Mouse (Mus musculus) naive thymus-derived CD4-positive, alpha-beta T cell, adult 5 months (primary cell): ENCODE measurements around the gene Olfr1385. TPM values are rescaled to one million over a fixed set of nuclear protein-coding genes. Genes with fewer than 3 reads are reported as not detected.

ENCODE experiments used
- polyA plus RNA-seq: library from polyadenylated mRNA; unstranded; fragments of 100-300 nt; shearing (Covaris generic); gene quantifications from one replicate; pipeline ENCODE4 v1.2.1, GENCODE M21; 2017

Gene Olfr1385
- 0.20 TPM for polyA plus RNA-seq

DNA sequence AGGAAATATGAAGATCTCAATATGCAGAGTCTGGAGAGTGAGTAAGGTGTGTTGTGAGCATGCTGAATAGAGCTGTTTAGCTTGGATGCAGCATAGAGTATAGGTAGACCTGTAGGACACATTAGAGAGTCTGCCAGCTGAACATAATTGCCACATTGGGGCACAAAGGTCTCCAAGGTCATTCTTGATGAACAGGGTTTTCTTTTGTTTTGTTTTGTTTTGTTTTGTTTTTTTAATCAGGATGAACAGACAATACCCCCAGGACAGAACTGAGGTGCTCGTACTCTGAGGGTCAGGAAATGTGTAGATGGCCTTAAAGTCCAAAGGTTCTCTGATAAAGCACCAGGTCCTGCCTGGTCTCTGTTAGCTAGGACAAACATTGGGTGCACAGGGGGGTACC is at the start of gene Olfr1385:
TSS of gene Olfr1385 (plus strand) at position 301 of the 400 bp plus-strand sequence.

DNA sequence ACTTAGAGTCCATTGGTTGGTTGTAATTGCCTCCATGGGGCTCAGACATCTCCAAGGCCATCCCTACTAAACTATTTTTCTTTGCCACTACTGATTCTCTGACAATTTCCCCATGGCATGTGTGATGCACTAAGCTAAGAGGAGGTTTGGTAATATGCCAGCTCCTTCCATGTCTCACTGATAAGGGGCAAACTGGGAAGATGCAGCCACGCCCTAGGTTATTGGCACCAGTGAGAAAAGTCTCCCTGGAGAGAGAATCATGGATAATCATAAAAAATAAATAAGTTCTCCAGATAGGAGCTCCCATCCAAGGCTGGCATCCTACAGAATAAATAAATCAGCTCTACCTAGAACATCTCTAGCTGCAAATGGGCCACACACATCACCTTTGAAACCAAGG is 33.8 kb upstream of the Olfr1385 start, which contains the start of gene Olfr1387:
TSS of gene Olfr1387 (plus strand) at position 301 of the 400 bp plus-strand sequence.

DNA sequence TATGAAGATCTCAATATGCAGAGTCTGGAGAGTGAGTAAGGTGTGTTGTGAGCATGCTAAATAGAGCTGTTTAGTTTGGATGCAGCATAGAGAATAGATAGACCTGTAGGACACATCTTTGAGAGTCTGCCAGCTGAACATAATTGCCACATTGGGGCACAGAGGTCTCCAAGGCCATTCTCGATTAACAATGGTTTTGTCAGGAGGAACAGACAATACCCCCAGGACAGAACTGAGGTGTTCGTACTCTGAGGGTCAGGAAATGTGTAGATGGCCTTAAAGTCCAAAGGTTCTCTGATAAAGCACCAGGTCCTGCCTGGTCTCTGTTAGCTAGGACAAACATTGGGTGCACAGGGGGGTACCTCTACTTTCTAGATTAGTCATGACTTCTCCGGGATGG is 24.1 kb upstream of the Olfr1385 start, which contains the start of gene Olfr1386:
TSS of gene Olfr1386 (plus strand) at position 301 of the 400 bp plus-strand sequence.

DNA sequence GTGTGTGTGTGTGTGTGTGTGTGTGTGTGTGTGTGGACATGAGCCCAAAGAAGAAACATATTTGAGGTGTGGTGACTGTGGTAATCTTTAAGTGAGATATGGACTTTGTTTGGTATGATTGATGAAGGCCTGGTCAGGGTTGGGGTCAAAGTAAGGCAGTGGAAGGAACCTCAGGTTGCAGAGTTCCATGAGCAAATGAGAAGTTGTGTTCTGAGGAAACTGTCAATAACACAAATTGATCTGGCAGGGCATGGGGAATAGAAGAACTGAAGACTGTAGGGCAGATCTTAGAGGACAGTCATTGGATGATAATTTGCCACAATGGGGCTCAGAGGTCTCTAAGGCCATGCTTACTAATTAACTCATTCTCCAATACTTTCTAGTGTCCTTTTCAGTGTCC is 30.5 kb downstream of the Olfr1385 start, which contains the start of gene Olfr1383:
TSS of gene Olfr1383 (plus strand) at position 301 of the 400 bp plus-strand sequence.

DNA sequence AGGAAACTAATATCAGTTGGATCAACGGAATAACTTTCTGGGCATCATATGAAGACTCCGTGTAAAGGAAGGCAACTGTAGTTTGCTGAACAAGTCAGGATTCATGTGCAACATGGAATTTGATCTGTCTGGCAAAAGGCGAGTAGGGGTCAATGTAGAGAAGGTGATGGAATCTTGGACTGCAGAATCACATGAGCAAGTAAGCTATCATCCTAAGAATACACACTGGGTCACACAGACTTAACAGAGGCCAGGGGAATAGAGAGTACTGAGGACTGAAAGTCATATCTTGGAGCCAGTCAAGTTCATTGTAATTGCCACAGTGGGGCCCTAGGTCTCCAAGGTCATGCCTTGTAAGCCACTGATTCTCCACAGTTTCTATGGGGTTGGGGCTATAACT is 39.1 kb downstream of the Olfr1385 start, which contains the start of gene Olfr1382:
TSS of gene Olfr1382 (plus strand) at position 301 of the 400 bp plus-strand sequence.

DNA sequence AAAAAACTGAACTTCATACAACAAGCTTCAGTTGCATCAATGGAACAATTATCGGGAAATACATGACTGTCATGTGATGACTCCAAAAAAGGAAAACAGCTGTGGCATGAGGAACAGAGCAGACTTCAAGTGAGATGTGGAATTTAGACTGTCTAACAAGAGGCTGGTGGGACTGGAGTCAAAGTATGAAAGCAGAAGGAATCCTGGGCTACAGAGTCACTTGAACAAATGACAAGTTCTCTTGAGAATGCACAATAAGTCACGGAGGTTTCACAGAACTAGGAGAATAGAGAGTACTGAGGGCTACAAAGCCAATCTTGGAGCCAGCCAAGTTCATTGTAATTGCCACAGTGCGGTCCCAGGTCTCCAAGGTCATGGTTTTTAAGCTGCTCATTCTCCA is 54.3 kb downstream of the Olfr1385 start, which contains the start of gene Olfr1381:
TSS of gene Olfr1381 (plus strand) at position 301 of the 400 bp plus-strand sequence.

Other genes starting within 250 kb of the Olfr1385 start
- gene Mgat1, start 244.9 kb upstream of the Olfr1385 start, polyA plus RNA-seq = 28.7 TPM
- gene Olfr1393, start 210.8 kb upstream of the Olfr1385 start, polyA plus RNA-seq = not detected
- gene Olfr1392, start 203.8 kb upstream of the Olfr1385 start, polyA plus RNA-seq = not detected
- not detected for gene Olfr10, start 184.3 kb upstream of the Olfr1385 start, polyA plus RNA-seq
- not detected for gene Olfr1391, start 166.3 kb upstream of the Olfr1385 start, polyA plus RNA-seq
- gene Olfr1390, start 153.9 kb upstream of the Olfr1385 start, polyA plus RNA-seq = not detected
- gene Olfr1389, start 66.0 kb upstream of the Olfr1385 start, polyA plus RNA-seq = not detected
- 0.15 TPM for gene Olfr1388, start 52.4 kb upstream of the Olfr1385 start, polyA plus RNA-seq
- not detected for gene Olfr1387, start 33.7 kb upstream of the Olfr1385 start, polyA plus RNA-seq
- not detected for gene Olfr1386, start 24.0 kb upstream of the Olfr1385 start, polyA plus RNA-seq
- gene Olfr1384, start 17.7 kb downstream of the Olfr1385 start, polyA plus RNA-seq = not detected
- gene Olfr1383, start 30.6 kb downstream of the Olfr1385 start, polyA plus RNA-seq = not detected
- gene Olfr1382, start 39.2 kb downstream of the Olfr1385 start, polyA plus RNA-seq = not detected
- gene Olfr1381, start 54.4 kb downstream of the Olfr1385 start, polyA plus RNA-seq = not detected
- gene Olfr1380, start 67.8 kb downstream of the Olfr1385 start, polyA plus RNA-seq = not detected
- gene Flt4, start 120.2 kb downstream of the Olfr1385 start, polyA plus RNA-seq = not detected
- gene Scgb3a1, start 174.5 kb downstream of the Olfr1385 start, polyA plus RNA-seq = 0.61 TPM
- gene Cnot6, start 223.7 kb downstream of the Olfr1385 start, polyA plus RNA-seq = 129 TPM